Mouse (Mus musculus) B cell, adult 2 months (primary cell): ENCODE measurements at regions not wholly inside any gene's neighbourhood (a gene's known extent, or its start where the extent isn't known, plus 50 kb on each side); places are given as distances from the start of the nearest gene placed in this dataset.

ENCODE experiments used
- DNase-seq, 2 experiments: peaks; one replicate each; pipeline ENCODE4 v3.0.0; 2022

DNA sequence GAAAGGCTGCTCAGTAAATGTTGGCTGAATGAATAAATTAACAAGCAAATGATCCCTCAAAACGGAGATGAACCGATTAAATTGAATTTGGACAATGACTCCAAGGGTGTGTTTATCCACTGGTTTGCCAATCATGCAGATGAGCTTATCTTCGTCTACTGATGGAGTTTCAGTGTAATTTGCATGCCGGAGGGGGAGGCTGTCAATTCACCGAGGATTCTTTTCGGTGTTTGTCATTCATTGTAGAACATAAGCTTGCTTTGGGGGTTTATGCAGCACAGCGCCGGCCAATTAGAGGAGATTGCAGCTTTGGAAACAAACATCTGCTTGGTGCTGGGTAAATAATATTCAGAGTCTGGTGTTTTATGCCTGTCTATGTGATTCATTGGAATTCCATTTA is 132.7 kb downstream of the Otoa start:
- DNase-seq, result no peak

DNA sequence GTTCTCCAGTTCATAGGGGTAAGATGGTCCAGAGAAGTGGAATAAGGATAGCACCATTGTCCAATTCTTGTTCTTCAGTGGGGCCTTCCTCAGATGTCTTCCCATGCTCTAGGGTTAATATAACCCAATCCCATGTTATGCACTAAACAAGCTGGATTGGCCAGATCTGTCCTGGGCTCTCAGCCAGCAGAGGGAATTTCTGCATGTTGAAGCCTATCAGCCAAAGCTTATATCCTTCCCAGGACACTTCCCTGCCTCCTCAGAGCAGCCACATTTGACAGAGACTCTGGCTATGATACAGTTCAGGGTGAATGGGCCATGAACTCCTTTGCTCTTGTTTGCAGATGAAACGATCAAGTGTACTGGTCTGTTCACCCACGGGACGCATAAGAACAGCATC is 133.6 kb downstream of the Otoa start:
- DNase-seq, result no peak

DNA sequence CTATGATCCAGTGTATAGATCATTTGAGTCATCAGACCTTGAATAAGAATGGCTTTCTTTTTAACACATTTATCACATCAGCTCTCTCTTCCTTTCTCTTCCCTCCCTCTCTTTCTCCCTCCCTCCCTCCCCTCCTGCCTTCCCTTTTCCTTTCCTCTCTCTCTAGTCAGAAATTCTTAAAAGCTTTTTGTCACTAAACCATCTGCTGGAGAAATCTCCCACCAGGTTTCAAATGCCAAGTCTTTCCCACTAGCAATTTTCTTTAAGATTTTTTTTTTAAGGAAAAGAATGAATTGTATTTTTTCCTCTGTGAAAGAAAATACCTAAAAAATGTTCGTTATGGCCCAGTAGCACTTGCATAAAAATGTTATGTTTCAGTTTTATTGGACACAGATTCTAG is 134.3 kb downstream of the Otoa start:
- DNase-seq, result no peak

DNA sequence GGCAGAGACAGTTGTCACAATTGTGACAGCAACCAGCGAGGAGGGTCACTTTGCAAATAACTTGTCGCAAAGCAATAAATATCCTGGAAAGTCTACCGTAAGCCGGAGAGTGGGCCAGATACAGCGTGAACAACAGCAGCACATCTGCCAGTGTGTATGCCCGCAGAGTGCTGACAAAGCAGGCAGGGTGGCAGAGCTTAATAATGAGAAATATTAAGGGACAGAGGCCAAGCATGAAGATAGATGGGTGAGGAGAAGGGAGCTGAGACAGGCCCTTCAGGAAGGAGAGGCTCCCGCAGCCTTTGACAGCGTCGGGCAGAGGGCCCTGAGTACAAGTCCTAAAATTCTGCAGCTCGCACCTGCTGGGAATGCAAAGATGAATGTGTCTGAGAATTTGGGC is 136.6 kb downstream of the Otoa start:
- DNase-seq, result no peak

DNA sequence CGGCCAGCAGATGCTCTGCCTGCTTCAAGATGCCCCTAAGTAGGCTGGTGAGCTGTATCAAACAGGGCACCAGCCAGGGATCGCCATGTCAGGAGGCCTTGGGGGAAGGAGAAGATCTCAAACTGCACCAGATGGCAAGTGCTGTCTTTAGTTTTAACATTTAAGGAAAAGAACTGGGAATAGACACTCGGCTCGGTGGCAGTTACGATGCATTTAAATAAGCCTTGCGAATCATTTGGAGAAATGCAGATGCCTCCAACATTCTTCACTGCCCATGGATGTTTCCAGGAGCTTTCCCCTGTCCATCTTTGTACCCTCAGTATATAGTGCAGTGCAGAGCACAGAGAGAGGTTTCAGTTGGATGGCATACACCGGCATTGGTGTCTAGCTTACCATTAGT is 139.7 kb downstream of the Otoa start:
- no peak for DNase-seq

DNA sequence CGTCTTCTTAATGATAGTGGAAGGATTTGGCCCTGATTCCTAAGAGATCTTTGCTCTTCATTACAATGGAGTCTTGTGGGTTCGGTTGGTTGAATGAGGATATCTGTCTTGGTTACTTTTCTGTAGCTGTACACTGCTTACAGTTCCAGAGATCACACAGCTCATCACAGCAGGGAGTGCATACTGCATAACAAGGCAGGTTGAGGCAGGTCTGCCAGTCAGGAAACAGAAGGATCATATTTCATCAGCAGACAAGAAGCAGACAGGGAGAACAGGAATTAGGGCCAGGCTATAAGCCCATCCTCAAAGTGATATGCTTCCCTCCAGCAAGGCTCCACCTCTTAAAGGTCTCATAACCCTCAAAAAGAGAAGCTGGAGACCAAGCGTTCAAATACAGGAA is 150.4 kb downstream of the Otoa start:
- no peak for DNase-seq

DNA sequence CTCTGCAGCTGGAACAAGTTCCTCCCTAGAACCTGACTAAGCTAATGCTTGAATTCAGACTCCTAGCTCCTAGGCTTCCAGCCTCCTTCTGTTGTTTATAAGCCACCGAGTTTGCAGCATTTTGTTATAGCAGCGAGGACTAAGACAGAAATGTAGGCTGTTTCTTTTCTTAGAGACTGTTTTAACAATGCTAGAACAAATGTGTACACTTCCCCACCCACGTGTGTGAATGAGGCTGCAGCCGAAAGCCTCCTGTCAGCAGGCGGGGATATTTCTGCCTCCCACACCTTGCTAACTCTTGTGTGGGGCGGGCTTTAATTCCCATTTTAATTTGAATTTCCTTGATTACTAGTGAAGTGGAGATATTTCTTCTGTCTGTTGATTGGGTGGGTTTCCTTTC is 153.4 kb downstream of the Otoa start:
- no peak for DNase-seq

DNA sequence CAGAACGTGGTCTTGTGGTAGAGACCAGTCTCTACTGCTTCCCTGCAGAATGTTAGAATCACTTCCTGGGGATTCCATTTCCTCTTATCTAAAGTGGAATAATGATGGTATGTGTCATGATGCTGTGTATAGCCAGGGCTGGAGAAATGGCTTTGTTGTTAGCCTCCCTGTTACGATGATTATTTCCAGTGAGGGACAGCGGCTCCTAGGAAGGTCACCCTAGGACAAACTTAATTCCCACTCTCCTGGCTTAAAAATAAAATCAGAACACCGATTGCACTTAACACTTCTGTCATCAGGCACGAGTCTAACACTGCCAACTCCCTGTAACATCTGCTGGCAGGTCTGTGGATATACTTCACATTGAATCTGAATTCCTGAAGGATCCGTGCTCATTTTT is 151.9 kb upstream of the Hs3st2 start:
- no peak for DNase-seq

DNA sequence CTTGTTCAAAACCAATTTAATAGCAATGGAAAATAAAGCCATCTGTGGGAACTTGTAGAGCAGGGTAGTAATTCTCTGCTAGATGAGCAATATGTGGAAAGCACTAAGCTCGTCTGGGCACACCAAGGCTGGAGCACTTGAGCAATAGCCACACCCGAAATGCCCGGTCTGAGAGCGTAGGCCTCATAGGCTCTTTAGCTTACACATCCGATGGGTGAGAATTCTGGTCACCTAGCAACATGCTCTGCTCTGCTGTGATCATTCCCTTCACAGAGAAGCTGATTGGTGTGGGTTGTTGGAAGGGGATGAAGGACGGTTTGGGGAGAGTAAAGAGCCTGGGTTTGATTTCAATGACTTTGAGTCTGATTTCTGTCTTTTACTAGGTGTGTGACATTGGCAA is 143.8 kb upstream of the Hs3st2 start:
- DNase-seq, result no peak

DNA sequence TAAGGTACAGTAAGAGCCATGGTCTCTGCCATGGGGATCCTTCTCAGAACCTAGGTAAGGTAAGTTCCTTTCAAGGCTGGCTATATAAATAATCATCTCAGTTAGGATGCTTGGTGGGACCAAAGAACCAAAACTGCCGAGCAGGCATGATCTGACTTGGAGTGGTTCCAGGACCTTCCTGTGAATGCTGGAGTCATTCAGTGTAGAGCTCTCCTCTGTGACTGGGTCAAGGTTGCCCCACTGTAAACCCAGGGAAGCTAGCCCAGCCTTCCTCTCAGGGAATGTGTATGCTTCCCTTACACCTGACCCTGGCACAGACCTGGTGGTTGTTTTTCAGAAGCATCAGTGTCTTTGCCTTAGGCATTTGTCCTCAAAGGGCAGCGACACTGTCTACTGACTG is 134.2 kb upstream of the Hs3st2 start:
- DNase-seq, result no peak

DNA sequence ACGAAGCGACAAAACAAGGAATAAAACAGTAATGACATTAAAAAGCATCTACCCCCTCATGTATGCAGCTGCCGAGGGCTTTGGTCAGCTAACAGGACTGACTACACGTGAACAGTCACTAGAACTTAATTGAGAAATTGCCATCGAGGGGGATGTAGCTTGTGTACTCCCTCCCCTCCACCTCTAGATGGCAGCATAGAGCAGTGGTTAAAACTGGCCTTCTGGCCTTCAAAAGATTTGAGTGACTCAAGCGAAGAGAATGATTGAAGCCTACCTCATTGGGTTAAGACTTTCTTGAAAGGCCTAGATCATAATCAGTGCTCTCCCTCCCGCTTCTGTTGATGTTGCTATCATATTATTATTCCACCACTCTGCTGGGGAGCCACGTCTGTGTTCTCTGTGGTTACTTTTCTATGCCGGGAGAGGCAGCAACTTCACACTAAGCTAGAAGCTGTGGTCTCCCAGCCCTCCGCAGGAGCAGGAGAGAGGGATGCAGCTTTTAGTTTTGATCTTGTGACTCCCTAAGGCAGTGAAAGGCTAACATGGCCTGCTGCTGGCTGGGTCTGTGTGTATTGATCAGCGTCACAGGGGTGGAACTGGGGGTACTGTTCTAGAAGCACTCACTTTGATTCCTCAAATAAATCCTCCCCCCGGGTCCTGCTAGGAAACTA is 132.7 kb upstream of the Hs3st2 start:
- DNase-seq, result peak; percentile 45 to 51

DNA sequence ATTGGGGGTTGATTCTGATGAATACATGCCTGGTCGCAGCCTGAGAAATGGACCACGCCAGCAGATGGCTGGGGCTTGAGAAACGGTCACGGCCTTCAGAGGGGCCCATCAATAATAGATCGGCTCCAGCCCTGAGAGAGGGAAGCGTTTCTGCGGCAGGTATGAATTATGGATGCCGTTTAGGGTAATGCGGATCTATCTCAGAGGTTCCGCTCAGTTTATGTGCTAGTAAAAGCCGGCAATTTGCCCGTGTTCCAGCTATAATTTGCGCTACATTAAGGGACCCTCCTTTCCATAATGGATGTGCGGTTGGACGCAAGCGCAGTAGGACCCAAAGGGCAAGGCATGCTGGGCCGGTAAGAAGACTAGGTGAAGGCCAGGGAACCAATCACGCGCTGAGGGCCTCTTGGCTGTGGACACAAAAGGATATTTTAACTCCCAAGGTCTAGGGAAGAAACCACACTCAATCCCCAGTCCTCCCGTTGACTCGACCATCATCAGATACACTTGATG is 132.1 kb upstream of the Hs3st2 start:
- no peak for DNase-seq

DNA sequence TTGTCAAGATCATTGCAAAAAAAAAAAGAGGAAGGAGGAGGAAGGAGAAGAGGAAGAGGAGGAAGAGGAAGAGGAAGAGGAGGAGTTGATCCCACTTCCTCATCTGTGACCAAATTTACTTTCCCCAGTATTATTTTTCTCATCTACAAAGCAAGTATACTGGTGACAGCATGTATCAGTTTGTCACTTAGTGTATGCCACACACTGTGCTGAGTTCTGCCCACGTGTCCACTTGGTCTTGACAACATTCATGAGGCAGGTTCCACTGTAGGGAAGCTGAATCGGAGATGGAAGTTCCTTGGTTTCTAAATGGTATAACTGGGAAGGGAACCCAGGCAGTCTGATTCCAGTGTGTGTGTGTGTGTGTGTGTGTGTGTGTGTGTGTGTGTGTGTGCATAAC is 122.3 kb upstream of the Hs3st2 start:
- no peak for DNase-seq

DNA sequence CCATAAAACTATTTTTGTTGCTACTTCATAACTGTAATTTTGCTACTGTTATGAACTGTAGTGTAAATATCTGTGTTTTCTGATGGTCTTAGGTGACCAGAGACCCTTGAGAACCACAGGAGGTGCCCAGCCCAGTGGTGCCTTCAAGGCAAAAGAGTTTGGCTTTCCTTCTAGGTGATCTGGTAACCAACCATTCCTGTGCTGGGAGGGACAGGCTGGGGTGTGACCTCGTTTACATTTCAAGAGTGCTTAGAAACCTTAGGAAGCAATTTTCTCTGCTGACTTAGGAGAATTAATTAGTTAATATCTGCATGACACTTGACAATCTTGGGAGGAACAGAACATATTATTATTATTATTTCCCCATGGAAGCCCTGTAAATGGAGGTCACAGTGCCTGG is 111.1 kb upstream of the Hs3st2 start:
- no peak for DNase-seq

DNA sequence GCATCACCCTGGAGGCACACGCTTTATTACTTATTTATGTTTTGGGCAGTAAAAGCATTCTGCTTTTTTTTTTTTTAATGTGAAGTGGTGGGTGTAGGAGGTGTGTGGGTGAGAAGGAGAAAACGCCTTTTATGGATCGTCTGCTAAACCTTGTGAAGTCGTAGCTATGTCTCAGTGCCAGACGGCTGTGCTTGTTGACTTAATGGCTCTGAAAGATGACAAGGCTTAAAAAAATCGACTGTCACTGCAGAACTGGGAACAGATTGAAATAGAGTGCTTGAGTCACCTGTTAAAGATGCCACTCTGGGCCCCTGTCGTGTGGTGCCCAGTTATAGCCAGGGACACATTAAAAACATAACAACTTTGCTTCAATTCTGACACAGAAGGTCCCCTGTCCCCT is 109.5 kb upstream of the Hs3st2 start:
- DNase-seq, result no peak

DNA sequence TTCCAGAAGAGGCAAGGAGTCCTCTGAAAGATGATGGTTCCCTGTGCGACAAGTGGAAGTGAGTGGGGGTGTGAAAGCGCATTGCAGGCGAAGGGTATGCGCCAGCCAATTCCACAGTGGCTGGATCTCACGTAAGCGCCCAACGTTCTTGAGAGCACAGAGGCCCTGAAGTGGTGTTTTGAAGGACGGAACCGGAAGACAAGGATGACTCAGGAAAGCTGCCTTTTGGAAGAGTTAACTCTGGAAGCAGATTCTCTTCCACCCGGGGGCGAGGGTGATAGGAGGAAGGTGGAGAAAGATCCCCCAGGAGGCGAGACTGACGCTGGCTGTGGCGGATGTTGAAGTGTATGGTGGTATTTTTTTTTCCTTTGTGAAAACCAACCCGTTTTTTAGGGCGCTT is 101.9 kb upstream of the Hs3st2 start:
- DNase-seq, result no peak

DNA sequence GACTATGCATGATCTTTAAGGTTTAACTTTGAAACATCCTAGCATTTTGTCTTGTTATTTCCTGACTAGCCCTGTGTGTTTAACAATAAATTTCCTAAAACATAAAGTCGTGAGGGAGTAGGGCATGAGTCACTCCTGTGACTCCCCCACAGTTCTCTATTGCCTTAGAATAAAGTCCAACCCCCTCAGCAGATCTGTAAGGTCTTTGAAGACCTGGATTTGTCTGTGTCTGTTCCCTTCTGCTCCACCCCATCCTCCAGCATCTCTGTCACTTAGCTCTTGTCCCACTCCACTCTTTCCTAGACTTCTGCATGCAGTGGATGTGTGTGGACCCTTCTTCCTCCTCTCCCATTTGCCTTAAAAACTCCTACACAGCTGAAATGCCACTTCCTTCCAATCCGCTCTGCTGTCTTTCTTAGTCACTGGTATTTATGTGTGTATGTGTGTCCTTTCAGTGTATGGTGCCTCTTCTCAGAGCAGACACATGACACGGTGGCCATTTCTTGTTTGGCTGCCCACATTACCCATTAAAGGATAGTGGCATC is 95.4 kb upstream of the Hs3st2 start:
- no peak for DNase-seq

DNA sequence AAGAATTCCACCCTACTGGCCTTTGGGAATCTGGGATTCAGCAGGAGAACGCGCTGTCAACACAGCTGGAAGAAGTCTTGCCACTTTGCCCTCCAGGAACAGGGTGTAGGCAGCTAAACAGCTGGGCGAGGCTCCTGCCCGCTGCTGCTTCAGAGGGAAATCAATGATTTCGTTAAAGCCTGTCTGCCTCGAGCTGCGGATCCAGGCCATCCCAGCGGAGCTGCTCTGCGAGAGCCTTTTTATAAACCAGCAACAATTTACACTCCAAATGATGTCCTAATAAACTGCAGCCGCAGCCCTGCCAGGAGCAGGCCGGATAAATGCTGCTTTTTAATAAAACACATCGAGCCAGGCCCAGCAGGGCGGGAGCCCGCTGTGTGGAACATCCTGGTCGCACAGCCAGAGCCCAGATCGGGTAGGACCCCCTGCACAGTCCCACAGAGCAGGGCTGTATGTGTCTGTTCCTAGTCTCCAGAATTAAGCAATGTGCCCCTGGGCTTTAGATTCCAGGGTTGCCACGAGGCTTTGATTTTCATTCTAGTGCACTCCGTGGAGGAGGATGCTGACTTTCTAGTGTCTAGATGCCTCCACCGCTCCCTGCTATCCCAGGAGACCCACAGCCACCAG is 78.6 kb upstream of the Hs3st2 start:
- no peak for DNase-seq

DNA sequence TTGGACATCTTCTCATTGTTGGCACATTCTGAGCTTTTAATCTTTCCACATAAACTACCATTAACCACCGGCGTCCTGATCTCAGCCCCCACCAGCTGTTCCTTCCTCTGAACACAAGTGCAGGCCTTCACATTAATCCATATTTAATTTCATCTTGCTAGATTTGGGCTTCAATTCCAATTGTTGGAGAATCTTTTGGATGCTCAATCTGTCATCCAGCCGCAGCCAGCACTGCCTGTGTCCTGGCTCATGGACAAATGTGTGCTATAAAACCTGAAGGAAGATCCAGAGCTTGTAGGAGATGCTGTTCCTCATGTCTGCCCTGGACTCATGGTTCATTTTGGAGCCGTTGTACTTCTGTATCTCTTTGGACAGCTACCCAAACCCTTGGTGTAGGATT is 77.1 kb upstream of the Hs3st2 start:
- no peak for DNase-seq

DNA sequence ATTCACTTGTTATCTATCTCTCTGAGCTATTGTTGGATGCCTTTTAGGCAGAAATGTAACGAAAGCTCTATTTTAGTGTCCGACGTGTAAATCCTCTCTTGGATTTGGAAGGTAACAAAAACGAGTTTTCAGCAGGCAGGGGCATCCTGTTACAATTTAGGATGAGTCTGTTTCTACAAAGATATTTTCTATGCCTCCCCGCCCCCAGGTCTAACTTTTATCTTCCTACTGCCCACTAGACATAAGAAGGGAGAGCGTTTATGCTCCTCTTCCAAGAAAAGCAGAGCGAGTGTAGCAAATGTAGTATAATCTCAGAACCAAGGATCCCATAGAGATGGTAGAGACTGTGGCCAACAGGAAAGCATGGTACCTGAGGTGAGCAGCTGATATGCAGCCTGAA is 62.4 kb upstream of the Hs3st2 start:
- no peak for DNase-seq

DNA sequence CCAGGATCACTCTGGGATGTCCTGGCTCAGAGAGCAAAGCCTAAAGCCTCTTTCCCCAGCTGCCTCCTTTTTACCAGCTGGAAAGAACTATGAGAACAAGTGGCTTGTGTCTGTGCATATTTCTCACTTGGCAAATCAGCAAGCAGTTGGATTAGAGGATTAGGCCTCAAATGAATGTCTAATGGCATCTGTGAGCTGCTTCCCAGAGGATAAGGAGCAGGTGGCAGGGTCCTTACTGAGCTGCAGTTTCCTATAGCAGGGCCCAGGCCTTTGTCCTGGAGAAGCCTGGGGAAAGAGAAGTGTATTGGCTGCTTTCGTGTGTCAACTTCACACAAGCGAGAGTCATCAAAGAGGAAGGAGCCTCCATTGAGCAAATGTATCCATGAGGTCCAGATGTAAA is 59.1 kb upstream of the Hs3st2 start:
- no peak for DNase-seq

DNA sequence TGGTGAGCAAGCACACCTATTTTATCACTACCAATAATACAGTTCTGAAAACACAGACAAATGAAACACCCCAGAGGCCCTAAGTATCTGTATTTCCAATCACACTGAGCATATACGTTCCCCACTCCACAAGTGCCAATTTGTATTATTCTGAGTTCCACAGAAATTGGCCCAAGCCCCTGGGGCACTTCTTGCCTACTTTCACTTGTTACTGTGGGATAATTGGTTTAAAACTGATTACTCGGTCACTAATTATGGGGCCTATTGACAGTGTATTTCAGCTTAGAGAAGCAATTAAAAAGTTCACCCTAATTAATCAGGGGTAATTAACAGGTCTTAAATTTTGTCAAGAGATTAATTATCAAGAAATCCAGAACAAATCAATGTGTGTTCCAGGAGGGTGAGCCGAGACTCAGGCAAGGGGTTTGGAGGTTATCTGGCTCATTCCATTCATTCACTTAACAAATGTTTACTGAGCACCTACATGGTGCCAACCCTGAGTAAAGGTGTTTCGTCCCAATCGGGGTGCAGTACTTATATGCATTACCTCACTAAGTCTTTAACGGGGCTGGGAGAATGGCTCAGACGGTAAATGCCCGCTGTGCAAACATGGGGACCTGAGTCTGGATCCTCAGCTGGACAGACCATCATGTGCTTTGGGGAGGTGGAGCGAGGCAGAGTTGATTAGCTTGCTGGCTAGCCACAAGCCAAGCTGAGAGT is 56.1 kb upstream of the Hs3st2 start:
- no peak for DNase-seq

DNA sequence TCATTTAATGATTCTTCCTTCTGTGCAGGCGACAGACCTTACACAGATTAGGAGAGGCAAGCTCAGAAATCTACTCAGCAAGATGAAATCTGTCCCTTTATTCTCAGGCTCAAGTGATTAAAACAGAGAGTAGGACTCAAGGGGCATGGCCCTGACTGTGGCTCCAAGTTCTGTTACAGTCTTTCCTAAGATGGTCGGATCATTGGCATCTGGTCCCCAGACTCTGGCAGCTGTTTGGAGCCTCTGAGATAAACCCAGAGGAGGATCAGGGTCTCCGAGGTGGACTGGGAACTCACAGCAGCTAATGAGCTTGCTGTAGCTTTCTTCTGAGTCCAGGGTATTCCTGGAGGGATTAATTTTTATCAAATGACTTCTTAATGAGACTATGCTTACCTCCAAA is 51.7 kb upstream of the Hs3st2 start:
- no peak for DNase-seq
